Mouse (Mus musculus): ENCODE measurements around the gene Rxfp2. TPM values are rescaled to one million over a fixed set of nuclear protein-coding genes. Genes with fewer than 3 reads are reported as not detected.

Rxfp2 gene
- polyA plus RNA-seq, 1 experiment: not detected

DNA sequence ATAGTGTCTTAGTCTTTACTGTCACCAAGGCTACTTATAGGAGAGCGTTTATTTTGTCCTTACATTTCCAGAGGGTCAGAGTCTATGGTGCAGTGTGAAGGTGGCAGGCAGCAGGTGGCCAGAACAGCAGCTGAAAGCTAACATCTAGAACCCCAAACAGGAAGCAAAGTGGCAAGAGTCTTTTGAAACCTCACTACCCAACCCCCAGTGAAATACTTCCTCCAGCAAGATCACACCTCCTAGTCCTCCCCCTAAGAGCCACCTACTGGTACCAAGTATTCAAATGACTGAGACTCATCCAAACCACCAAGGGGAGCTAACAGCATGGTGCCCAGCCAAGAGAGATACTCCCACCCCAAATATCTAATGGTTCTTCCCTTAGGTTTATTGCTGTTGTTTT, 36.8 kb downstream of the Rxfp2 start:
- H3K27me3 ChIP-seq (ENCODE audit: control insufficient read depth): no peaks in the 10 kb centered on the region
- no peak overlapping the region for H3K4me3 ChIP-seq (replicated peaks)
- H3K9me3 ChIP-seq (ENCODE audit: control insufficient read depth, low read length): peaks cover 19% of the 10 kb centered on the region

DNA sequence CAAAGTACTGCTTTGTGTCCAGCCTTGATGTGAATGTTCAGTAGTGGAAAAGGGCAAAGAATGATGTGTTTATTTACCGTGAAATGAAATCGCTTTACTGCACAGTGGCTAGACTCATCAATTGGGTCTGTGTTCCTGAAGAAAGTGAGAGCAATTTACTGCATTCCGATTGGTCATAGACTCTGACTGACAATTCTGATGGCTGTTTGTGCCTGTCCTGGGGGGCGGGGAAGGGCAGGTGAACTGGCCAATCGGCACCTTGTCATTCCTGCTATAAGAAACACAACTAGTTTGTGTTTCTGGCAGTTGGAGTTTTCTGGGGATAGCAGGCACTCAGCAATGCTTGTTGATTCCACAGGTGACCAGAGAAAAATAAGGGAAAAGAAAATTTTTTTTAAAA, 37.6 kb downstream of the Rxfp2 start:
- no peaks in the 10 kb centered on the region for H3K27me3 ChIP-seq (ENCODE audit: control insufficient read depth)
- H3K4me1 ChIP-seq (ENCODE audit: control insufficient read depth): no peaks in the 10 kb centered on the region
- no peaks in the 10 kb centered on the region for H3K36me3 ChIP-seq (ENCODE audit: control insufficient read depth)
- no peak for TF ChIP-seq TAL1 (IDR thresholded peaks at IDR 0.05; ENCODE audit: low read length)
- no peak for TF ChIP-seq GATA1 (IDR thresholded peaks at IDR 0.05; ENCODE audit: low read length)
- H3K4me3 ChIP-seq (replicated peaks): no peak overlapping the region
- H3K9me3 ChIP-seq (ENCODE audit: control insufficient read depth, low read length): peaks cover 20% of the 10 kb centered on the region

More for the DNA sequence above, 36.8 kb downstream of the Rxfp2 start:
- Histone ChIP-seq H3K4me1 (ENCODE audit: control insufficient read depth) (no peaks in the 10 kb centered on the region), H3K36me3 (ENCODE audit: control insufficient read depth) (no peaks in the 10 kb centered on the region)
- TF ChIP-seq GATA1 (IDR thresholded peaks at IDR 0.05; ENCODE audit: low read length) (no peak), TAL1 (IDR thresholded peaks at IDR 0.05; ENCODE audit: low read length) (no peak)

DNA sequence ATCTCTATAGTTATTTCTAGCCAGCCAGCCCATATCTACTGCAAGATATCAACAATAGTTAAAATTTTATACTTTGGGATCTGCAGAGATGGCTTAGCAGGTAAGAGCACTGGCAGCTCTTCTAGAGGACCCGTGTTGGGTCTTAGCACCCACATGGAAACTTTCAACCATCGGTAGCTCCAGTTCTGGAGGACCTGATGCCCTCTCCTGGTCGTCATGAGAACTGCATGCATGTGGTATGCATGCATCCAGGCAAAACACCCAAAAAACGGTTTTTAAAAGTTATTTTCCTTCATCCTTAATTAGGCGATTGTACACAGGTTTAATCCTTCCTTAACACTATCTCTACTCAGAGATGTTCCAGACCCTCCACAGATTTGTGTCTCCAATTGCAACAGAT, 40.4 kb downstream of the Rxfp2 start:
- Histone ChIP-seq H3K27me3 (ENCODE audit: control insufficient read depth) (no peaks in the 10 kb centered on the region), H3K9me3 (ENCODE audit: control insufficient read depth, low read length) (peaks cover 26% of the 10 kb centered on the region), H3K4me1 (ENCODE audit: control insufficient read depth) (no peaks in the 10 kb centered on the region), H3K4me3 (replicated peaks) (no peak overlapping the region), H3K36me3 (ENCODE audit: control insufficient read depth) (no peaks in the 10 kb centered on the region)
- TF ChIP-seq TAL1 (IDR thresholded peaks at IDR 0.05; ENCODE audit: low read length): no peak
- no peak for TF ChIP-seq GATA1 (IDR thresholded peaks at IDR 0.05; ENCODE audit: low read length)

DNA sequence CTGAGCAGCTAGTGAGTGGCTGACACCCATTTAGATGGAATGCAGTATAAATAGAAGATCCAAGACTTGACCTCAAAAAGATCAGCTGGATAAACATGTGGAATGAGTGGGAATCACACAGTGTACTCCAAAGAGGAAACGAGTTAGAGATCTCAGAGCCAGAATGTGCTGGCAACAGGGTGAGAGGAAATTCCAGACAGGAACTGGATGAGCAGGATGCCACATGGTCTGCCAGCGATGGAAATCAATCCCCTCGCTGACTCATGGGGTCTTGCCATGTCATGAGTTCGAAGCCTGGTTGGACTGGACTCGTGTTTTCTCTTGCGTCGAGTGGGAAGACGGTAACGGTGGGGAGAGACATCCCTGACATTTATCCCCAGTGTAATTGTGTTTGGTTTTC, 41.0 kb downstream of the Rxfp2 start:
- H3K4me1 ChIP-seq (ENCODE audit: control insufficient read depth): no peaks in the 10 kb centered on the region
- no peaks in the 10 kb centered on the region for H3K36me3 ChIP-seq (ENCODE audit: control insufficient read depth)
- no peak overlapping the region for H3K4me3 ChIP-seq (replicated peaks)
- H3K9me3 ChIP-seq (ENCODE audit: control insufficient read depth, low read length): peaks cover 26% of the 10 kb centered on the region
- H3K27me3 ChIP-seq (ENCODE audit: control insufficient read depth): no peaks in the 10 kb centered on the region
- TF ChIP-seq TAL1 (IDR thresholded peaks at IDR 0.05; ENCODE audit: low read length) (no peak), GATA1 (IDR thresholded peaks at IDR 0.05; ENCODE audit: low read length) (no peak)

DNA sequence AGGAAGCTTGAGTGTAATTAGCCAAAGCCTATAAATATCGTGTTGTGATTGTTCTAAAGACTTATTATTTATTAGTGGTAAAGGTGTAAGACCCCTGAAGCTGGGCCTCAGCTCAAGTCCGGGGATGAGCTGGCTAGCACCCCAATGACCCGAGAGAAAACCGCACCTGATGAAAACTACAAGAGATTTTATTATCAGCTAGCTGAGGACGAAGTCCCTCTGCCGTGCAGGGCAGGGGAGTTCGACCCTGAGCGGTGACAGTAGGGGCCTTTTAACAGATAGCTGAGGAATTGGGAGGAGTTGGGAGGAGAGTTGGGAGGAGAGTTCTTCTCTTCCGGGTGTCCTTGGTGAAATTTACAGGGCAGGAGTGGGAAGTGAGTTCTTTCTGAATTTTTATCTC, 42.6 kb downstream of the Rxfp2 start:
- H3K36me3 ChIP-seq (ENCODE audit: control insufficient read depth): no peaks in the 10 kb centered on the region
- TF ChIP-seq TAL1 (IDR thresholded peaks at IDR 0.05; ENCODE audit: low read length) (no peak), GATA1 (IDR thresholded peaks at IDR 0.05; ENCODE audit: low read length) (no peak)
- no peaks in the 10 kb centered on the region for H3K27me3 ChIP-seq (ENCODE audit: control insufficient read depth)
- H3K4me1 ChIP-seq (ENCODE audit: control insufficient read depth): no peaks in the 10 kb centered on the region
- H3K4me3 ChIP-seq (replicated peaks): no peak overlapping the region
- H3K9me3 ChIP-seq (ENCODE audit: control insufficient read depth, low read length): peaks cover 26% of the 10 kb centered on the region

DNA sequence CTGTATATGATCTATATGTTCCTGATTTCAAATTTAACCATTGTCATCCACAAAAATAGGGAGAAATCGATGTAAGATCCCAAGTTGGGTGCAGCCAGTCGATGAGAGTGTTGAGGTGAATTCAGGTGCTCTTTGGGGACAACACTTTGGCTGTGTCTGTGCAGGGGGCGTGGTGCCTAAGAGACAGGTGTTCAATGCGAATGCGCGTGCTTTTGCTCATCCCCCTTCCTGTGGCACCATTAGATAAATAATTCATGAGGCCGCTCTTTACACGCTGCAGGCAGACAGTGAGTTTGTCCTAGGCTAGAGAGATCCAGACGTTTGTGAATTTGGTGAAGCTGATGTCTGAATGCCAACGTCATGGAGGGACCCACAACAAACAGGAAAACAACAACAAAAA, 45.8 kb downstream of the Rxfp2 start:
- H3K4me1 ChIP-seq (ENCODE audit: control insufficient read depth): no peaks in the 10 kb centered on the region
- H3K9me3 ChIP-seq (ENCODE audit: control insufficient read depth, low read length): peaks cover 10% of the 10 kb centered on the region
- no peak for TF ChIP-seq TAL1 (IDR thresholded peaks at IDR 0.05; ENCODE audit: low read length)
- TF ChIP-seq GATA1 (IDR thresholded peaks at IDR 0.05; ENCODE audit: low read length): no peak
- H3K4me3 ChIP-seq (replicated peaks): no peak overlapping the region
- H3K27me3 ChIP-seq (ENCODE audit: control insufficient read depth): no peaks in the 10 kb centered on the region
- no peaks in the 10 kb centered on the region for H3K36me3 ChIP-seq (ENCODE audit: control insufficient read depth)

DNA sequence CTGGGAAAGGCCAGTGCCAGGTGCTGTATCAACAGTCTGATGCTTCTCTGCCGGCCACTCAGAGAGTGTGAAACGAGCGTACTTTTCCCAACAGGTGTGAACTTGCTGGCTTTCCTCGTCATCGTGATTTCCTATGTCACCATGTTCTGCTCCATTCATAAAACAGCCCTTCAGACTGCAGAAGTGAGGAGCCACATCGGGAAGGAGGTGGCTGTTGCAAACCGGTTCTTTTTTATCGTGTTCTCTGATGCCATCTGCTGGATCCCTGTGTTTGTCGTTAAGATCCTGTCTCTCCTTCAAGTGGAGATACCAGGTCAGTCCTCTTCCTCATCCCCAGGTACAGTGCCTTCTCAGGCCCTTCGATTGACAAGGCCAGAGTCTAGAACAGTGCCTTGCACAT, 51.6 kb downstream of the Rxfp2 start:
- H3K27me3 ChIP-seq (ENCODE audit: control insufficient read depth): no peaks in the 10 kb centered on the region
- TF ChIP-seq GATA1 (IDR thresholded peaks at IDR 0.05; ENCODE audit: low read length) (no peak), TAL1 (IDR thresholded peaks at IDR 0.05; ENCODE audit: low read length) (no peak)
- H3K9me3 ChIP-seq (ENCODE audit: control insufficient read depth, low read length): no peaks in the 10 kb centered on the region
- no peaks in the 10 kb centered on the region for H3K4me1 ChIP-seq (ENCODE audit: control insufficient read depth)
- H3K36me3 ChIP-seq (ENCODE audit: control insufficient read depth): no peaks in the 10 kb centered on the region
- no peak overlapping the region for H3K4me3 ChIP-seq (replicated peaks)

DNA sequence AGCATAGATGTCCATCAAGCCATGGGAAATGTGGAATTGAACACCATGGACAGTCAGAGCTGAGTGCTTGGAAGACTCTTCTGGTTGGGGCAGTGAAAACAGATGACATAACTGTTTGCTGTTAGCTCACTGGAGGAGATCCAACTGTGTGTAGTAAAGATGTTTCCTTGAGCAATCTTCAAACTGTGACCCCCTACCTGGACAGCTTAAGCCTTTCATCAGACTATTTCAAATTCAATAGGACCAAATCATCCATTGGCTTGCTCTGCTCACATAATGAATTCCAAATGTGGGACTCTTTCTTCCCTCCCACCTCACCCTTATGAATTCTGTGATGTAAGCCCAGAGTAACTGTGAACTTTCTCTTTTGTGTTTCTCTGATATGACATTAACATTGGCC, 53.3 kb downstream of the Rxfp2 start:
- TF ChIP-seq TAL1 (IDR thresholded peaks at IDR 0.05; ENCODE audit: low read length): no peak
- TF ChIP-seq GATA1 (IDR thresholded peaks at IDR 0.05; ENCODE audit: low read length): no peak
- Histone ChIP-seq H3K36me3 (ENCODE audit: control insufficient read depth) (no peaks in the 10 kb centered on the region), H3K4me1 (ENCODE audit: control insufficient read depth) (no peaks in the 10 kb centered on the region)

DNA sequence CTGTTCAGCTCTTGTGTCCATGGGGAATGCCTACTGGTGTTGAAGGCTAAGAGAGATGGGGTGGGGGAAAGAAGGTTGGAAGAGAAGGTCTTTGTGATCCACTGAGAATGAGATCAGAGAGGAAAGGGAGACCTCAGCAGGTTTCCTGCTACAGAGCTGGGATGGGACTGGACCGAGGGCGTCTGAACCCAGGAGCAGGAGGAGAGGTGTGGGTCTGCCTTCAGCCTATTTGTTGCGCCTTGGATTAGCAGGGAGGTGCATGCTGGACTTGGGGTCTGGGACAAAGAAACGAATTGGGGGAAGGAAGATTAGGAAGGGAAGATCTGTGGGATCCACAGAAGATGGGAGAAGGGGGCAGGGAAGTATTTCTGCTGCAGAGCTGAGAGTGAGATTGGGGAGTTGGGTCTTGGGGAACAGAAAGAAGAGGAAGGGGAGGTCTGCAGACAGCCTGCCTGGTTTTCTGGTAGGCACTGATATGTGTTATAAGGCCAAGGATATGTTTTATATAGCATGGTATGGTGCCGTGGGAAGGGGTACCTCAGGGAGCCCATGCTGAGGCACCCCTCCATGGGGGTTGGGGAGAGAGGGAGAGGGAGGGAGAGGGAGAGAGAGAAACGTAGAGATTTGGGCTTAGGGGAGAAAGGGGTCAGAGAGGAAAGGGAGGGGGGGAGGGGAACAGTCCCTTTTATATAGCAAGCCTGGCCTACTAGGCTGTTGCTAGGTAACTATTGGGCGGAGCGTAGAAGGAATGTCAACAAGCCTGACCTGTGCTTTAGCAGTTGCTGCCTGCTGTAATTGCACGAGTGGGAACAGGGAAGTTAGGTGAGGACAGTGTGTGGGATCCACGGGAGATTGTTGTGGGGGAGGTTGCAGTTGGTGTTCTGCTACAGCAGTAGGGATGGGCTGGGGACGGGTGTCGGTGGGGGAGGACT, 61.7 kb downstream of the Rxfp2 start:
- no peaks in the 10 kb centered on the region for H3K36me3 ChIP-seq (ENCODE audit: control insufficient read depth)
- H3K4me1 ChIP-seq (ENCODE audit: control insufficient read depth): no peaks in the 10 kb centered on the region
- H3K4me3 ChIP-seq (replicated peaks): no peak overlapping the region
- no peak for TF ChIP-seq GATA1 (IDR thresholded peaks at IDR 0.05; ENCODE audit: low read length)
- no peak for TF ChIP-seq TAL1 (IDR thresholded peaks at IDR 0.05; ENCODE audit: low read length)
- no peaks in the 10 kb centered on the region for H3K27me3 ChIP-seq (ENCODE audit: control insufficient read depth)
- H3K9me3 ChIP-seq (ENCODE audit: control insufficient read depth, low read length): no peaks in the 10 kb centered on the region

More for the DNA sequence above, 53.3 kb downstream of the Rxfp2 start:
- Histone ChIP-seq H3K27me3 (ENCODE audit: control insufficient read depth) (no peaks in the 10 kb centered on the region), H3K9me3 (ENCODE audit: control insufficient read depth, low read length) (no peaks in the 10 kb centered on the region), H3K4me3 (replicated peaks) (no peak overlapping the region)
